Mouse (Mus musculus): Measurements from ENCODE around the gene Ddx60. TPM values are rescaled to one million over a fixed set of nuclear protein-coding genes. Genes with fewer than 3 reads are reported as not detected.
A peak's percentile ranks its signal among the peaks of the same experiment; 100 is the strongest.

Ddx60 gene
- polyA plus RNA-seq (2016; fragmentation: Nextera tagmentation; extraction: Ambion mirVana) = 0.02 TPM in 1 of 2 replicates, not detected in the other

GRCm38 (mm10) chr8:61927777-61928494 is at the start of gene Ddx60:
Ddx60 (plus strand) TSS chr8:61928087.
- H3K36me3 ChIP-seq (replicated peaks) = no peaks in the 10 kb centered on the region
- peak within 1 kb of the TSS; percentile 50 for H3K4me3 ChIP-seq
- peaks cover 8% of the 10 kb centered on the region for H3K4me1 ChIP-seq
- WGBS = 11% methylated on average over 22 of the region's 22 CpGs
- no peaks in the 10 kb centered on the region for H3K9me3 ChIP-seq
- no peak for DNase-seq (ENCODE audit: extremely low spot score, low spot score)
- H3K27ac ChIP-seq = peak within 1 kb of the TSS; percentile 32; the same call in 1 of the 2 replicates
- peaks cover 22% of the 10 kb centered on the region for H3K27me3 ChIP-seq (ENCODE audit: poor library complexity, severe bottlenecking)

- 60% methylated on average over 2 of the region's 2 CpGs for WGBS
- no peak for DNase-seq (ENCODE audit: extremely low spot score, low spot score)
Observed at GRCm38 (mm10) chr8:61894062-61894461, 33.8 kb upstream of the Ddx60 start.

GRCm38 (mm10) chr8:61896742-61897141 is 31.1 kb upstream of the Ddx60 start:
- H3K9me3 ChIP-seq = no peaks in the 10 kb centered on the region
- 91% methylated on average over 1 of the region's 1 CpGs for WGBS
- no peak overlapping the region for H3K27ac ChIP-seq
- H3K27me3 ChIP-seq (ENCODE audit: poor library complexity, severe bottlenecking) = no peaks in the 10 kb centered on the region
- H3K4me3 ChIP-seq = no peak overlapping the region
- DNase-seq (ENCODE audit: extremely low spot score, low spot score) = no peak
- no peaks in the 10 kb centered on the region for H3K36me3 ChIP-seq (replicated peaks)
- H3K4me1 ChIP-seq = peaks cover 7% of the 10 kb centered on the region

More at GRCm38 (mm10) chr8:61894062-61894461, 33.8 kb upstream of the Ddx60 start:
- Histone ChIP-seq H3K9me3 (no peaks in the 10 kb centered on the region), H3K27ac (no peak overlapping the region), H3K4me3 (no peak overlapping the region), H3K4me1 (no peaks in the 10 kb centered on the region), H3K27me3 (ENCODE audit: poor library complexity, severe bottlenecking) (no peaks in the 10 kb centered on the region), H3K36me3 (replicated peaks) (no peaks in the 10 kb centered on the region)

GRCm38 (mm10) chr8:61897402-61897801 is 30.5 kb upstream of the Ddx60 start:
- Histone ChIP-seq H3K4me1 (peaks cover 7% of the 10 kb centered on the region), H3K36me3 (replicated peaks) (no peaks in the 10 kb centered on the region), H3K4me3 (no peak overlapping the region), H3K27ac (no peak overlapping the region), H3K9me3 (no peaks in the 10 kb centered on the region), H3K27me3 (ENCODE audit: poor library complexity, severe bottlenecking) (no peaks in the 10 kb centered on the region)
- DNase-seq (ENCODE audit: extremely low spot score, low spot score) = no peak
- WGBS = 87% methylated on average over 1 of the region's 1 CpGs

- H3K4me1 ChIP-seq = peaks cover 7% of the 10 kb centered on the region
- peak overlapping the region; percentile 56 for H3K27ac ChIP-seq
Observed at GRCm38 (mm10) chr8:61901028-61901717, 26.7 kb upstream of the Ddx60 start.

GRCm38 (mm10) chr8:61902521-61902920 is 25.4 kb upstream of the Ddx60 start, which contains the start of gene Palld:
Palld (minus strand) TSS chr8:61902690.
- WGBS = 88% methylated on average over 5 of the region's 5 CpGs
- H3K9me3 ChIP-seq = no peaks in the 10 kb centered on the region
- no peaks in the 10 kb centered on the region for H3K27me3 ChIP-seq (ENCODE audit: poor library complexity, severe bottlenecking)
- no peak within 1 kb of the TSS for H3K27ac ChIP-seq
- peaks cover 7% of the 10 kb centered on the region for H3K4me1 ChIP-seq
- no peaks in the 10 kb centered on the region for H3K36me3 ChIP-seq (replicated peaks)
- H3K4me3 ChIP-seq = no peak within 1 kb of the TSS
- DNase-seq (ENCODE audit: extremely low spot score, low spot score) = no peak

More at GRCm38 (mm10) chr8:61901028-61901717, 26.7 kb upstream of the Ddx60 start:
- H3K27me3 ChIP-seq (ENCODE audit: poor library complexity, severe bottlenecking) = no peaks in the 10 kb centered on the region
- WGBS = 55% methylated on average over 6 of the region's 6 CpGs
- H3K4me3 ChIP-seq = no peak overlapping the region
- no peaks in the 10 kb centered on the region for H3K9me3 ChIP-seq
- H3K36me3 ChIP-seq (replicated peaks) = no peaks in the 10 kb centered on the region
- DNase-seq (ENCODE audit: extremely low spot score, low spot score) = no peak

- no peaks in the 10 kb centered on the region for H3K27me3 ChIP-seq (ENCODE audit: poor library complexity, severe bottlenecking)
- no peak for DNase-seq (ENCODE audit: extremely low spot score, low spot score)
- no peak overlapping the region for H3K27ac ChIP-seq
- 83% methylated on average over 13 of the region's 13 CpGs for WGBS
- no peak overlapping the region for H3K4me3 ChIP-seq
- H3K36me3 ChIP-seq (replicated peaks) = no peaks in the 10 kb centered on the region
- no peaks in the 10 kb centered on the region for H3K9me3 ChIP-seq
- no peaks in the 10 kb centered on the region for H3K4me1 ChIP-seq
Observed at GRCm38 (mm10) chr8:61908303-61909215, 19.3 kb upstream of the Ddx60 start.

- Histone ChIP-seq H3K27me3 (ENCODE audit: poor library complexity, severe bottlenecking) (no peaks in the 10 kb centered on the region), H3K9me3 (no peaks in the 10 kb centered on the region), H3K4me1 (no peaks in the 10 kb centered on the region), H3K36me3 (replicated peaks) (no peaks in the 10 kb centered on the region), H3K27ac (no peak overlapping the region), H3K4me3 (no peak overlapping the region)
- DNase-seq (ENCODE audit: extremely low spot score, low spot score) = no peak
- WGBS = 91% methylated on average over 3 of the region's 3 CpGs
Observed at GRCm38 (mm10) chr8:61909313-61909712, 18.6 kb upstream of the Ddx60 start.

- H3K27me3 ChIP-seq (ENCODE audit: poor library complexity, severe bottlenecking) = no peaks in the 10 kb centered on the region
- H3K4me1 ChIP-seq = no peaks in the 10 kb centered on the region
- no peak overlapping the region for H3K4me3 ChIP-seq
- DNase-seq (ENCODE audit: extremely low spot score, low spot score) = no peak
- WGBS = 95% methylated on average over 5 of the region's 5 CpGs
- H3K9me3 ChIP-seq = no peaks in the 10 kb centered on the region
- no peak overlapping the region for H3K27ac ChIP-seq
- no peaks in the 10 kb centered on the region for H3K36me3 ChIP-seq (replicated peaks)
Observed at GRCm38 (mm10) chr8:61912817-61913216, 15.1 kb upstream of the Ddx60 start.

- no peak for DNase-seq (ENCODE audit: extremely low spot score, low spot score)
- Histone ChIP-seq H3K36me3 (replicated peaks) (no peaks in the 10 kb centered on the region), H3K4me3 (no peak overlapping the region), H3K27ac (no peak overlapping the region), H3K4me1 (no peaks in the 10 kb centered on the region), H3K9me3 (no peaks in the 10 kb centered on the region), H3K27me3 (ENCODE audit: poor library complexity, severe bottlenecking) (no peaks in the 10 kb centered on the region)
- WGBS = 92% methylated on average over 9 of the region's 9 CpGs
Observed at GRCm38 (mm10) chr8:61913957-61914356, 13.9 kb upstream of the Ddx60 start.

- Histone ChIP-seq H3K27me3 (ENCODE audit: poor library complexity, severe bottlenecking) (no peaks in the 10 kb centered on the region), H3K9me3 (no peaks in the 10 kb centered on the region), H3K4me3 (no peak overlapping the region), H3K27ac (no peak overlapping the region), H3K4me1 (no peaks in the 10 kb centered on the region), H3K36me3 (replicated peaks) (no peaks in the 10 kb centered on the region)
- DNase-seq (ENCODE audit: extremely low spot score, low spot score) = no peak
- WGBS = 90% methylated on average over 4 of the region's 4 CpGs
Observed at GRCm38 (mm10) chr8:61917287-61917686, 10.6 kb upstream of the Ddx60 start.

GRCm38 (mm10) chr8:61919145-61919788 is 8.6 kb upstream of the Ddx60 start:
- no peaks in the 10 kb centered on the region for H3K27me3 ChIP-seq (ENCODE audit: poor library complexity, severe bottlenecking)
- H3K4me3 ChIP-seq = no peak overlapping the region
- H3K4me1 ChIP-seq = no peaks in the 10 kb centered on the region
- H3K36me3 ChIP-seq (replicated peaks) = no peaks in the 10 kb centered on the region
- no peak overlapping the region for H3K27ac ChIP-seq
- no peaks in the 10 kb centered on the region for H3K9me3 ChIP-seq
- 91% methylated on average over 2 of the region's 2 CpGs for WGBS
- DNase-seq (ENCODE audit: extremely low spot score, low spot score) = no peak

Measured in forebrain, embryonic 10.5 days (tissue).